ENCODE assay signal across 25 mouse cellular contexts in genomic region chr1:88954784-88955183, GRCm38 (mm10).
DNase-seq lines count a peak whose midpoint lies in the region; ATAC-seq and TF ChIP-seq lines count a peak whose summit lies in the region.
"Had no signal": no experiment of that assay in that cellular context is flagged by ENCODE, and none has a peak within 500 bp of the region (broad histone marks: within the 10 kb centered on the region; RNA-seq: fewer than 3 reads in every experiment).

No protein-coding gene starts in this region.

- peak; percentile 89 for ATAC-seq in intestine, embryonic 15.5 days
- peak; percentile 84 for ATAC-seq in intestine, postnatal 0 days
- ATAC-seq in liver, embryonic 16.5 days (ENCODE audit: low read depth) = peak; percentile 90
- ATAC-seq in stomach, postnatal 0 days (ENCODE audit: low FRiP score, low TSS enrichment) = peak; percentile 92
- ATAC-seq: forebrain, embryonic 15.5 days; midbrain, embryonic 15.5 days had no signal

- no peak overlapping the region for H3K4me2 ChIP-seq in intestine, embryonic 15.5 days (replicated peaks)
- no peak overlapping the region for H3K4me2 ChIP-seq in intestine, postnatal 0 days (replicated peaks; ENCODE audit: low read depth)
- no peak overlapping the region for H3K4me2 ChIP-seq in liver, embryonic 16.5 days (ENCODE audit: low read depth, low read length)
- H3K4me2 ChIP-seq in stomach, postnatal 0 days (replicated peaks; ENCODE audit: low read depth) = no peak overlapping the region
- H3K4me2 ChIP-seq: embryonic facial prominence, embryonic 13.5 days; forebrain, embryonic 15.5 days; heart, embryonic 13.5 days; hindbrain, embryonic 14.5 days; limb, embryonic 13.5 days; lung, embryonic 14.5 days; midbrain, embryonic 15.5 days; neural tube, embryonic 15.5 days had no signal

- no peak overlapping the region for H3K4me3 ChIP-seq in intestine, embryonic 15.5 days (replicated peaks)
- no peak overlapping the region for H3K4me3 ChIP-seq in intestine, postnatal 0 days (ENCODE audit: low read depth, low read length)
- H3K4me3 ChIP-seq in liver, embryonic 16.5 days (ENCODE audit: low read depth, low read length) = no peak overlapping the region
- H3K4me3 ChIP-seq in stomach, postnatal 0 days (ENCODE audit: low read depth, low read length) = no peak overlapping the region
- H3K4me3 ChIP-seq: embryonic facial prominence, embryonic 13.5 days; forebrain, embryonic 10.5 days; forebrain, embryonic 15.5 days; heart, embryonic 13.5 days; limb, embryonic 13.5 days; midbrain, embryonic 10.5 days; midbrain, embryonic 15.5 days; neural tube, embryonic 15.5 days had no signal

- H3K9ac ChIP-seq in intestine, embryonic 15.5 days = no peak overlapping the region
- no peak overlapping the region for H3K9ac ChIP-seq in intestine, postnatal 0 days (ENCODE audit: low read depth, low read length)
- H3K9ac ChIP-seq in liver, embryonic 16.5 days (ENCODE audit: low read depth, low read length) = no peak overlapping the region
- no peak overlapping the region for H3K9ac ChIP-seq in stomach, postnatal 0 days (ENCODE audit: low read length)
- H3K9ac ChIP-seq: embryonic facial prominence, embryonic 13.5 days; forebrain, embryonic 15.5 days; heart, embryonic 13.5 days; hindbrain, embryonic 14.5 days; limb, embryonic 13.5 days; lung, embryonic 14.5 days; midbrain, embryonic 15.5 days; neural tube, embryonic 15.5 days had no signal

- H3K27ac ChIP-seq in intestine, embryonic 15.5 days = 0 out of 2 replicates have a peak overlapping the region, but pooled peaks have one; percentile 29
- H3K27ac ChIP-seq in intestine, postnatal 0 days (ENCODE audit: low read depth, low read length) = peak overlapping the region; percentile 35; the same call in 1 of the 2 replicates
- H3K27ac ChIP-seq in liver, embryonic 16.5 days (ENCODE audit: low read length) = no peak overlapping the region
- 0 out of 2 replicates have a peak overlapping the region, but pooled peaks have one; percentile 5 for H3K27ac ChIP-seq in stomach, postnatal 0 days (replicated peaks)
- H3K27ac ChIP-seq: embryonic facial prominence, embryonic 13.5 days; forebrain, embryonic 10.5 days; forebrain, embryonic 15.5 days; heart, embryonic 13.5 days; hindbrain, embryonic 14.5 days; kidney, postnatal 0 days; limb, embryonic 13.5 days; midbrain, embryonic 10.5 days; midbrain, embryonic 15.5 days; neural tube, embryonic 15.5 days had no signal

- TF ChIP-seq EP300 in stomach, postnatal 0 days (optimal IDR thresholded peaks at IDR 0.05) = no peak

- no peaks in the 10 kb centered on the region for H3K9me3 ChIP-seq in intestine, embryonic 15.5 days
- no peaks in the 10 kb centered on the region for H3K9me3 ChIP-seq in intestine, postnatal 0 days (ENCODE audit: control insufficient read depth)
- no peaks in the 10 kb centered on the region for H3K9me3 ChIP-seq in liver, embryonic 16.5 days (replicated peaks; ENCODE audit: control insufficient read depth, low read length)
- no peaks in the 10 kb centered on the region for H3K9me3 ChIP-seq in stomach, postnatal 0 days (ENCODE audit: control insufficient read depth, low read length)
- H3K9me3 ChIP-seq: embryonic facial prominence, embryonic 13.5 days; forebrain, embryonic 10.5 days; forebrain, embryonic 15.5 days; heart, embryonic 13.5 days; limb, embryonic 13.5 days; midbrain, embryonic 10.5 days; midbrain, embryonic 15.5 days; neural tube, embryonic 15.5 days had no signal

- peak; percentile 83 for DNase-seq in stomach, postnatal 0 days (ENCODE audit: low spot score)
- DNase-seq in gastrocnemius, adult 18-20 months (ENCODE audit: low spot score) = no peak
- no peak for DNase-seq in spleen, postnatal 10 days (ENCODE audit: low spot score in 2 of 2)
- no peak for DNase-seq in layer of hippocampus, adult 8-10 months (ENCODE audit: low spot score in 2 of 2)
- DNase-seq: B cell, adult 2 months; cerebellum, adult 9-10 months; gastrocnemius, postnatal 10 days; heart, postnatal 10 days; kidney, adult 8-10 months; lung, embryonic 14.5 days; lung, postnatal 14 days; right cerebral cortex, postnatal 14 days had no signal

- peak; percentile 19; the same call in 1 of the 2 replicates for TF ChIP-seq CTCF in intestine, postnatal 0 days (IDR thresholded peaks at IDR 0.05; ENCODE audit: low read depth)
- 0 out of 2 replicates have a peak, but pooled peaks have one; percentile 13 for TF ChIP-seq CTCF in stomach, postnatal 0 days (IDR thresholded peaks at IDR 0.05; ENCODE audit: low read depth)

- H3K36me3 ChIP-seq in intestine, embryonic 15.5 days = no peaks in the 10 kb centered on the region
- no peaks in the 10 kb centered on the region for H3K36me3 ChIP-seq in intestine, postnatal 0 days (ENCODE audit: control insufficient read depth, insufficient read depth)
- H3K36me3 ChIP-seq in liver, embryonic 16.5 days (ENCODE audit: control insufficient read depth, insufficient read depth) = no peaks in the 10 kb centered on the region
- no peaks in the 10 kb centered on the region for H3K36me3 ChIP-seq in stomach, postnatal 0 days (ENCODE audit: control insufficient read depth, insufficient read depth, low read length)
- H3K36me3 ChIP-seq: embryonic facial prominence, embryonic 13.5 days; forebrain, embryonic 10.5 days; forebrain, embryonic 15.5 days; heart, embryonic 13.5 days; limb, embryonic 13.5 days; midbrain, embryonic 10.5 days; midbrain, embryonic 15.5 days; neural tube, embryonic 15.5 days had no signal

- no peaks in the 10 kb centered on the region; the same call in 1 of the 2 replicates for H3K4me1 ChIP-seq in intestine, embryonic 15.5 days (replicated peaks)
- H3K4me1 ChIP-seq in intestine, postnatal 0 days (replicated peaks; ENCODE audit: control insufficient read depth, insufficient read depth, low read length) = peaks cover 5% of the 10 kb centered on the region; the same call in 1 of the 2 replicates
- no peaks in the 10 kb centered on the region for H3K4me1 ChIP-seq in liver, embryonic 16.5 days (ENCODE audit: control insufficient read depth, low read depth, low read length)
- H3K4me1 ChIP-seq in stomach, postnatal 0 days (replicated peaks; ENCODE audit: control insufficient read depth, insufficient read depth) = no peaks in the 10 kb centered on the region
- H3K4me1 ChIP-seq: embryonic facial prominence, embryonic 13.5 days; forebrain, embryonic 15.5 days; heart, embryonic 13.5 days; limb, embryonic 13.5 days; midbrain, embryonic 15.5 days; neural tube, embryonic 15.5 days had no signal

- no peaks in the 10 kb centered on the region for H3K27me3 ChIP-seq in intestine, embryonic 15.5 days (replicated peaks)
- no peaks in the 10 kb centered on the region for H3K27me3 ChIP-seq in intestine, postnatal 0 days (replicated peaks; ENCODE audit: control insufficient read depth, insufficient read depth, low read length)
- no peaks in the 10 kb centered on the region for H3K27me3 ChIP-seq in liver, embryonic 16.5 days (ENCODE audit: control insufficient read depth, insufficient read depth, low read depth, low read length)
- H3K27me3 ChIP-seq in stomach, postnatal 0 days (ENCODE audit: control insufficient read depth, insufficient read depth, low read length) = no peaks in the 10 kb centered on the region
- H3K27me3 ChIP-seq: embryonic facial prominence, embryonic 13.5 days; forebrain, embryonic 15.5 days; heart, embryonic 13.5 days; limb, embryonic 13.5 days; midbrain, embryonic 15.5 days; neural tube, embryonic 15.5 days had no signal

- WGBS in intestine, embryonic 15.5 days = 57% methylated on average over 5 of the region's 5 CpGs
- 48% methylated on average over 5 of the region's 5 CpGs for WGBS in intestine, postnatal 0 days
- WGBS in liver, embryonic 16.5 days (ENCODE audit: insufficient replicate concordance) = 60% methylated on average over 5 of the region's 5 CpGs
- 46% methylated on average over 5 of the region's 5 CpGs for WGBS in stomach, postnatal 0 days
